Mouse (Mus musculus): ENCODE measurements at regions not wholly inside any gene's neighbourhood (a gene's known extent, or its start where the extent isn't known, plus 50 kb on each side); places are given as distances from the start of the nearest gene placed in this dataset.

DNA sequence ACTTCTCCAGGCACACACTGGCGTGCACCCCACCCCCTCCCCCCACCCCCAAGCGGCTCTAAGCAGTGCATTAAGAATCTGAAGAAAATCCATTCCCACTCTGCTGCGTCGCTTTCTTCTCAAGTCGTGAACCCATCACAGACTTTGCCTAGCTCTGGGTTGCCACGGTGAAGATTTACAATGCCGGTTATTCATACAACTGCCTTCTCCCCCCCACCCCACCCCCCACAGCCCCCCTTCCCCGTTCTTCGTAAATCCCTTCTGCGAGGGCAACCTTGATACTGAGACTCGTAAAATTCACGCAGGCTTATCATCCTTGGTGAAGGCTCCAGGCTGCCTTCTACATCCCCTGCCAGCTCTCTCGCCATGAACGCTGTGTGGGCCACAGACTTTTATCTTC, 451.7 kb upstream of the Pou3f3 start:
- H3K9me3 ChIP-seq (replicated peaks; ENCODE audit: control insufficient read depth, low read length, poor library complexity, severe bottlenecking): no peaks in the 10 kb centered on the region
- 0 out of 2 replicates have a peak overlapping the region, but pooled peaks have one; percentile 45 for H3K9ac ChIP-seq (ENCODE audit: low read depth, low read length)
- peak overlapping the region; percentile 43 for H3K4me2 ChIP-seq (ENCODE audit: low read length)
- WGBS: 2% methylated on average over 14 of the region's 14 CpGs
- peak overlapping the region; percentile 16 for H3K4me3 ChIP-seq (ENCODE audit: low read depth, low read length)
- peaks cover 16% of the 10 kb centered on the region for H3K4me1 ChIP-seq (ENCODE audit: control insufficient read depth, insufficient read depth, low read length)
- peak overlapping the region; percentile 59 for H3K27ac ChIP-seq (ENCODE audit: low read length)
- H3K36me3 ChIP-seq (ENCODE audit: control insufficient read depth, insufficient read depth, low read length): no peaks in the 10 kb centered on the region
- no peaks in the 10 kb centered on the region for H3K27me3 ChIP-seq (ENCODE audit: control insufficient read depth, insufficient read depth, low read depth, low read length)
- ATAC-seq: peak; percentile 86

DNA sequence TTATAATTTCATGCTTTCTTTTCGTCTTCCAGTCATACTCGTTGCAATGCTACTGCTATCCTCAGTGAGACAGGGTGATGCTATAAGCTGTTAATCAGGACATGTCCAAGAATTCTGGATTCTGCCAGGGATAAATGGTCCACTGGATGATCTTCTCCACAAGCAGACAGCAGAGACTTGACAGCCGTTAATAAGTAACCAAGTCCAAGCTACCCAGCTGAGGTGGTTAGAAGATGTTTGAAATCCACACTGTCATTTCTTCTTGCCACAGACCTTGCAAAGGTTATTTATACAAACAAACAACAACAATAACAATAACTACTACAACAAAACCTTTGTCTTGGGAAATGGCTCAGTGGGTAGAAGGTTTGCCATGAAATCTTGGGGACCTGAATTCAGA, 443.2 kb upstream of the Pou3f3 start:
- H3K9me3 ChIP-seq (replicated peaks; ENCODE audit: control insufficient read depth, low read length, poor library complexity, severe bottlenecking): no peaks in the 10 kb centered on the region
- H3K4me1 ChIP-seq (ENCODE audit: control insufficient read depth, insufficient read depth, low read length): peaks cover 2% of the 10 kb centered on the region
- WGBS: 82% methylated on average over 3 of the region's 3 CpGs
- ATAC-seq: no peak
- H3K4me2 ChIP-seq (ENCODE audit: low read length): no peak overlapping the region
- no peak overlapping the region for H3K27ac ChIP-seq (ENCODE audit: low read length)
- no peaks in the 10 kb centered on the region for H3K36me3 ChIP-seq (ENCODE audit: control insufficient read depth, insufficient read depth, low read length)
- no peak overlapping the region for H3K9ac ChIP-seq (ENCODE audit: low read depth, low read length)
- H3K4me3 ChIP-seq (ENCODE audit: low read depth, low read length): no peak overlapping the region
- no peaks in the 10 kb centered on the region for H3K27me3 ChIP-seq (ENCODE audit: control insufficient read depth, insufficient read depth, low read depth, low read length)

DNA sequence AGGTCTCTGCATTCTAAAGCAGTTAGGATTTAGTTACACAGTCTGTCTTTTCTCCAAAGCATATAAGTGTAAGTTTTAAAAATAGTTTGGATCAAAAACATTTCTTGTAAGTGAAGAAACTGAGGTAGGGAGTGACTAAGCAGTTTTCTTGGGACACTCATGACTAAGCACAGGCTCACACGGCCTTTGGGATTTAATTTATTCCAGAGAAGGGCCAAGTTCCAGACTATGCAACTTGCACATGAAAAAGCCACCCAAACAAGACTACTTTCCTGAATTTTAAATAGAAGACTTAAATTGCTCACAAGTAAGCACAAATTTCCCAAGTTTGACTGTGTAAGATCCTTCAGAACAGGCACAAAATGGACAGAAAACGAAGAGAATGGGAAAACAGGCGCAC, 441.8 kb upstream of the Pou3f3 start:
- Histone ChIP-seq H3K27me3 (ENCODE audit: control insufficient read depth, insufficient read depth, low read depth, low read length) (no peaks in the 10 kb centered on the region), H3K9ac (ENCODE audit: low read depth, low read length) (no peak overlapping the region), H3K27ac (ENCODE audit: low read length) (no peak overlapping the region), H3K36me3 (ENCODE audit: control insufficient read depth, insufficient read depth, low read length) (no peaks in the 10 kb centered on the region), H3K9me3 (replicated peaks; ENCODE audit: control insufficient read depth, low read length, poor library complexity, severe bottlenecking) (no peaks in the 10 kb centered on the region), H3K4me2 (ENCODE audit: low read length) (no peak overlapping the region), H3K4me3 (ENCODE audit: low read depth, low read length) (no peak overlapping the region), H3K4me1 (ENCODE audit: control insufficient read depth, insufficient read depth, low read length) (peaks cover 15% of the 10 kb centered on the region)
- ATAC-seq: no peak
- 71% methylated on average over 3 of the region's 3 CpGs for WGBS

DNA sequence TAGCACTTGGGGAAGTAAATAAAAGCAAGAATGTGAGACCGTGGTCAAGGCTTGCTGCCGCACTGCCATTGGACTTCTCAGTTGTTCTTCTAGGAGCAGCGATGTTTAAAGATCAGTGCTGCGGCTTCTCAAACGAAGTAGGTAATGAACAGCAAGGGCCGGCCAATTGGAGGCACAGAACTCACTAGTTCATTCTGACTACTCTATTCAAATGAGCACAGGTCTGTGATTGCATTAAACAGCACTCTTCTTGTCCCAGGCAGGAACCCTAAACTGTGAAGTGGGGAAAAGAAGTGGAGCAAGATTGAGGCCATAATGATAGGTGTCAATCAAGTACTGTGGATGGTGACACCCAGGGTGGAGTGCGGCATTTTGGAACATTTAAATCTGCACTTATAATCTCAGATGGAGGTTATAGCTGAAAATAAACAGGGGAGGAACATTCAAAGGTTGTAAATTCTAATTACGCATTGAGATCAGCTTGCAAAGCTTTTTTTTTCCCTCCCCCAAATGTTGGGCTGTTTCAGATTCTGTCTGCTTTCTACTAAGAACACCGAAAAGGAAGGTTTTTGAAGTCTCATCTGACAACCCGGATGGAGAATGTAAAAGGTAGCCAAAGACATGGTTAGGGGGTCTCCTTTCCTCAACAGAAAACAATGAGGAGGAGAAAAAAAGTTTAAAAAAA, 438.5 kb upstream of the Pou3f3 start:
- peak overlapping the region; percentile 61; the same call in 1 of the 2 replicates for H3K9ac ChIP-seq (ENCODE audit: low read depth, low read length)
- H3K4me1 ChIP-seq (ENCODE audit: control insufficient read depth, insufficient read depth, low read length): peaks cover 43% of the 10 kb centered on the region
- no peak for ATAC-seq
- no peaks in the 10 kb centered on the region for H3K27me3 ChIP-seq (ENCODE audit: control insufficient read depth, insufficient read depth, low read depth, low read length)
- no peak overlapping the region for H3K4me3 ChIP-seq (ENCODE audit: low read depth, low read length)
- H3K9me3 ChIP-seq (replicated peaks; ENCODE audit: control insufficient read depth, low read length, poor library complexity, severe bottlenecking): no peaks in the 10 kb centered on the region
- WGBS: 62% methylated on average over 10 of the region's 10 CpGs
- peak overlapping the region; percentile 74 for H3K27ac ChIP-seq (ENCODE audit: low read length)
- peak overlapping the region; percentile 45; the same call in 1 of the 2 replicates for H3K4me2 ChIP-seq (ENCODE audit: low read length)
- H3K36me3 ChIP-seq (ENCODE audit: control insufficient read depth, insufficient read depth, low read length): no peaks in the 10 kb centered on the region

DNA sequence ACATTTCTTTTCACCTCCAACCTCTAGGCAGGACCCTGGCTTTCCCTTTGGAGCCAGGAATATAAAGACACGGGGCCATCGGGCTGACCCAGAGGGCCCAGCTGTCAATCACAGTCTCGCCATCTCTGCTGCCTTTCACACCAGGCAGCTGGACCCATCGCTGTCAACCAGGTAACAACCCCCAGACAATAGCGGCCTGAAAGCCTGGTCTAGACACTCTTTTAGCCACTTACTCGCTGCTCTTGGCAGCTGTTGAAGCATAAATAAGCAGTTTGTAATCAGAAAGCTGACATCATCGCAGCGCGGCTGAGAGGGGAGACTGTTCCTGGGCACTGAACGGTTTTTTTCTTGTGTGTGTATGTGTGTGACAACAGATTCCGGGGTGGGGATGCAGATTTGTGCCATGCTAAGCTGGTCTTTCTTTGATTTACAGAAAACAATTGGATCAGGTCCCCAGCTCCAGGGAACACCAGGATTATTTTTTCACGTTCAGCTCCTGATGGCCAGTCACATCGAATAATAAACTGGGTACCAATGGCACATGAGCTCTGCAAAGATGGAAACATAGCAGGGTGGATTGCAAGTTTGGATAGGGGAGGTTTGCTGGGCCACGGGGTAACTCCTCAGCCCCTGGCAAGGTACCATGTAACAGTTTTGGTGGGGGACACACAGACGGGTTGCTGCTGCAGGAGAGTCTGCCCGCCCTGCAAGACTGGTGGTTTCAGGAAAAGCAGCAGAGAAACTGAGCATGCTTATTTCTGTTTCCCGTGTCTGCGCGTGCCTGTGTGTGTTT, 437.6 kb upstream of the Pou3f3 start:
- Histone ChIP-seq H3K9ac (ENCODE audit: low read depth, low read length) (peak overlapping the region; percentile 61), H3K9me3 (replicated peaks; ENCODE audit: control insufficient read depth, low read length, poor library complexity, severe bottlenecking) (no peaks in the 10 kb centered on the region), H3K4me2 (ENCODE audit: low read length) (peak overlapping the region; percentile 45), H3K36me3 (ENCODE audit: control insufficient read depth, insufficient read depth, low read length) (no peaks in the 10 kb centered on the region), H3K4me1 (ENCODE audit: control insufficient read depth, insufficient read depth, low read length) (peaks cover 47% of the 10 kb centered on the region), H3K4me3 (ENCODE audit: low read depth, low read length) (peak overlapping the region; percentile 15; the same call in 1 of the 2 replicates), H3K27me3 (ENCODE audit: control insufficient read depth, insufficient read depth, low read depth, low read length) (no peaks in the 10 kb centered on the region), H3K27ac (ENCODE audit: low read length) (peak overlapping the region; percentile 74)
- peak; percentile 54 for ATAC-seq
- WGBS: 11% methylated on average over 19 of the region's 19 CpGs

DNA sequence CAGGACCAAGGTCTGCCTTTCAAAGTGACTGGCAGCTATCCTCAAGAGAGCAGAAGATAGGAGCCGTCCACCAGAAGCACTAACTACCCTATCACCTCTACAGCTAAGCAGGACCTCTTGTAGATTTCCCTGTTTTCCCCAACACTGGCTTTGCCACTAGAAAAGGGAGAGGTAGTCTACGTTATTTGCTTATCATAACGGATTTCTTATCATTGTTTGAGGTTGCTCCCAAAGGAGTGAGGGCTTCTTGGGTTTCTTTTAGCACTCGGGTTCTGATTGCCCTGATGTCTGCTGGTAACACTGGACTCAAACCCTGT, 437.0 kb upstream of the Pou3f3 start:
- H3K4me3 ChIP-seq (ENCODE audit: low read depth, low read length): no peak overlapping the region
- H3K4me1 ChIP-seq (ENCODE audit: control insufficient read depth, insufficient read depth, low read length): peaks cover 47% of the 10 kb centered on the region
- peak overlapping the region; percentile 74 for H3K27ac ChIP-seq (ENCODE audit: low read length)
- peak overlapping the region; percentile 61; the same call in 1 of the 2 replicates for H3K9ac ChIP-seq (ENCODE audit: low read depth, low read length)
- peak; percentile 18; the same call in 1 of the 2 replicates for ATAC-seq
- no peaks in the 10 kb centered on the region for H3K27me3 ChIP-seq (ENCODE audit: control insufficient read depth, insufficient read depth, low read depth, low read length)
- no peaks in the 10 kb centered on the region for H3K36me3 ChIP-seq (ENCODE audit: control insufficient read depth, insufficient read depth, low read length)
- H3K9me3 ChIP-seq (replicated peaks; ENCODE audit: control insufficient read depth, low read length, poor library complexity, severe bottlenecking): no peaks in the 10 kb centered on the region
- peak overlapping the region; percentile 45 for H3K4me2 ChIP-seq (ENCODE audit: low read length)
- WGBS: 25% methylated on average over 4 of the region's 4 CpGs

DNA sequence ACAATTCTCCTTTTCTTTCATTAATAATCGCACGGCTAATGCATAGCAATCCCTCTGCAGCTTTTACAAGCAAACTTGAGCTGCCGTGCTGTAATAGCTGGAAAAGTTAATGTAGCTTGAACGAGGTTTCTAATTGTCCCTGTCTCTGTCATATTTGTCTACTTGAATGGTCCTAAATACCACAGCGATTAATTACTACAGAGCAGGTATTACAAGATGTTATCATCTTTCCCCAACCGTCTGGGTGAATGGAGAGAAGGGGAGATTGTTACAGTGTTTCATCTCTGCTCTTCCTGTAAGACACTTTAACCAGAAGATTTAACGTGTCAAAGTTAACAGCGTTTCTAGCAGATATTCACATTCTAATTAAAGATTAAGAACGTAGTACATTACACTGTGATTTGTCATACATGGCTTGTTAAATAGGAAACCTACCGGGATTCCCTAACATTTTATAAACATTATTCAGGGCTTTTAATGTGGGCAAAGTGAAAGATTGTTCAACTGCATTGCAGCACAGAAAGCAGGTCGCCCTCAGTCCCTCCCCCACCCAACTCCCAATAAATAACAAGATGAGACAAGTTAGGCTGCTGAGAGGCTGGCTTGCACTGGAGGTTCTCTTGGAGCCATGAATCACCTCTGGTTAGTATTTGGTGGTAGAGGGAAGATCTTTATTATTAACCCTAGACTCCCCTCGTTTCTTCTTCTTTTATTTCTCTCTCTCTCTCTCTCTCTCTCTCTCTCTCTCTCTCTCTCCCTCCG, 436.2 kb upstream of the Pou3f3 start:
- 22% methylated on average over 13 of the region's 13 CpGs for WGBS
- no peak; the same call in 1 of the 2 replicates for ATAC-seq
- Histone ChIP-seq H3K27ac (ENCODE audit: low read length) (peak overlapping the region; percentile 74), H3K36me3 (ENCODE audit: control insufficient read depth, insufficient read depth, low read length) (no peaks in the 10 kb centered on the region), H3K4me2 (ENCODE audit: low read length) (peak overlapping the region; percentile 43), H3K9me3 (replicated peaks; ENCODE audit: control insufficient read depth, low read length, poor library complexity, severe bottlenecking) (no peaks in the 10 kb centered on the region), H3K4me3 (ENCODE audit: low read depth, low read length) (no peak overlapping the region), H3K27me3 (ENCODE audit: control insufficient read depth, insufficient read depth, low read depth, low read length) (no peaks in the 10 kb centered on the region), H3K4me1 (ENCODE audit: control insufficient read depth, insufficient read depth, low read length) (peaks cover 47% of the 10 kb centered on the region), H3K9ac (ENCODE audit: low read depth, low read length) (no peak overlapping the region)

DNA sequence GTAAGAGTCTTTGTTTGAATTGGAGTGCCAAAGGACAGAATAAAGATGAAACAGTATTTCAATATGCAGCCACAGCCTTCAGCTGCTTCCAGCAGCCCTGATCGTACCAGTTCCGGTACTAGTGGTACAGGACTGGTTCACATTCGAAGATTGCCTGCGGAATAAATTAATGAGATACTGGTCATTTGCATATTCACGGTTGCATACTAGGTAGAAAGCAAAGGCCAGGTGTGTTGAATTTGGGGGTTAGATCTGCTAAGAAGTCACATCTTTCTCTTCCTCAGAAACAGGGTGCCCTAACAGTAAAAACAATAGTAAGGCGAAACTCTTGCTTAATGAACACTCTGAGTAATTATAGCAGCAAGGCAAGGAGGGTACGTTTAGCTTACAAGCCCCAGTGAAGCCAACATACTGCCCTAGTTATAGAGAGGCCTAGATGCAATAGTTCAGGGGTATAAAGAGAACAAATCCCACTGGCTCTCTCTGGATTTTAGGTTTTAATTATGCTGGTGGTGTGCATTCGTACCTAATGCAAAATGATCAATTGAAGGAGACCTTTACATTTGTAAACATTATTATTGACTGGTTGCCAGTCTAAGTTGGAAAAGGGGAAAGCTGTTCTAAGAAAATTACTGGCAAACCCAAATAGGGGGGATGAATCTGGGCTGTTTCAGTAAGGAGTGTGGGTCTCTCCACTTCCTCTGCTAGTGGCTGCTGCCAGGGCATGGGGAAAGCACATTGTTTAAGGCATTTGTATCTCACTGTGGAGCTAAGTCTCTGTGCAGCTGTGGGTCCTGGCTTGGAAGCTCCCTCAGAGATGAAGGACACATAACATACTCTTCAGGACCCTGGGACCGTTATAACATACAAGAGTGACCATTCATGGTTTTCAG, 435.3 kb upstream of the Pou3f3 start:
- peak overlapping the region; percentile 74 for H3K27ac ChIP-seq (ENCODE audit: low read length)
- no peak for ATAC-seq
- H3K9me3 ChIP-seq (replicated peaks; ENCODE audit: control insufficient read depth, low read length, poor library complexity, severe bottlenecking): no peaks in the 10 kb centered on the region
- peaks cover 47% of the 10 kb centered on the region for H3K4me1 ChIP-seq (ENCODE audit: control insufficient read depth, insufficient read depth, low read length)
- H3K9ac ChIP-seq (ENCODE audit: low read depth, low read length): peak overlapping the region; percentile 32; the same call in 1 of the 2 replicates
- 27% methylated on average over 9 of the region's 9 CpGs for WGBS
- no peaks in the 10 kb centered on the region for H3K27me3 ChIP-seq (ENCODE audit: control insufficient read depth, insufficient read depth, low read depth, low read length)
- peak overlapping the region; percentile 43 for H3K4me2 ChIP-seq (ENCODE audit: low read length)
- H3K36me3 ChIP-seq (ENCODE audit: control insufficient read depth, insufficient read depth, low read length): no peaks in the 10 kb centered on the region
- H3K4me3 ChIP-seq (ENCODE audit: low read depth, low read length): peak overlapping the region; percentile 0; the same call in 1 of the 2 replicates
